Mouse (Mus musculus): ENCODE results near the gene Ankrd44. TPM values are rescaled to one million over a fixed set of nuclear protein-coding genes. Genes with fewer than 3 reads are reported as not detected.

The Ankrd44 gene
- total RNA-seq, 2 experiments from 2014 or later: 15.9 to 16.9 TPM

- DNase-seq: no peak
- intact Hi-C loops (cut with DNase I): no loop called here
Observed at GRCm38 (mm10) chr1:54734917-54735664, 191.1 kb downstream of the Ankrd44 start.

GRCm38 (mm10) chr1:54729316-54729715 lies 196.9 kb downstream of the Ankrd44 start:
- intact Hi-C loops (cut with DNase I): no loop called here
- DNase-seq: peak; percentile 35 to 39

GRCm38 (mm10) chr1:54726555-54726954 lies 199.6 kb downstream of the Ankrd44 start:
- intact Hi-C loops (cut with DNase I): no loop called here
- DNase-seq: no peak

- intact Hi-C loops (cut with DNase I): no loop called here
- DNase-seq: no peak
Observed at GRCm38 (mm10) chr1:54716921-54717320, 209.3 kb downstream of the Ankrd44 start.

- DNase-seq: peak in 1 of 2 experiments; percentile 22
- intact Hi-C loops (cut with DNase I): no loop called here
Observed at GRCm38 (mm10) chr1:54715061-54715760, 211.0 kb downstream of the Ankrd44 start.

- intact Hi-C loops (cut with DNase I): no loop called here
- no peak for DNase-seq
Observed at GRCm38 (mm10) chr1:54713231-54714173, 212.7 kb downstream of the Ankrd44 start.

GRCm38 (mm10) chr1:54711568-54711967 lies 214.6 kb downstream of the Ankrd44 start:
- intact Hi-C loops (cut with DNase I): no loop called here
- DNase-seq: no peak

GRCm38 (mm10) chr1:54710550-54710949 lies 215.6 kb downstream of the Ankrd44 start:
- DNase-seq: peak; percentile 17 to 26
- intact Hi-C loops (cut with DNase I): no loop called here

- intact Hi-C loops (cut with DNase I): no loop called here
- no peak for DNase-seq
Observed at GRCm38 (mm10) chr1:54707888-54708565, 218.2 kb downstream of the Ankrd44 start.

GRCm38 (mm10) chr1:54707036-54707887 lies 218.9 kb downstream of the Ankrd44 start:
- DNase-seq: no peak
- intact Hi-C loops (cut with DNase I): no loop called here

- no peak for DNase-seq
- intact Hi-C loops (cut with DNase I): no loop called here
Observed at GRCm38 (mm10) chr1:54706621-54707020, 219.6 kb downstream of the Ankrd44 start.

GRCm38 (mm10) chr1:54703466-54703865 lies 222.7 kb downstream of the Ankrd44 start:
- intact Hi-C loops (cut with DNase I): no loop called here
- DNase-seq: no peak

GRCm38 (mm10) chr1:54702918-54703317 lies 223.3 kb downstream of the Ankrd44 start:
- DNase-seq: no peak
- intact Hi-C loops (cut with DNase I): no loop called here

- intact Hi-C loops (cut with DNase I): no loop called here
- no peak for DNase-seq
Observed at GRCm38 (mm10) chr1:54695396-54695795, 230.8 kb downstream of the Ankrd44 start.

- intact Hi-C loops (cut with DNase I): no loop called here
Observed at GRCm38 (mm10) chr1:54691824-54692223, 234.4 kb downstream of the Ankrd44 start.

GRCm38 (mm10) chr1:54690291-54690965 lies 235.8 kb downstream of the Ankrd44 start:
- DNase-seq: no peak
- intact Hi-C loops (cut with DNase I): no loop called here

More at GRCm38 (mm10) chr1:54691824-54692223, 234.4 kb downstream of the Ankrd44 start:
- no peak for DNase-seq

GRCm38 (mm10) chr1:54688441-54688840 lies 237.7 kb downstream of the Ankrd44 start:
- intact Hi-C loops (cut with DNase I): no loop called here
- DNase-seq: no peak

GRCm38 (mm10) chr1:54684316-54684715 lies 241.9 kb downstream of the Ankrd44 start:
- peak; percentile 25 to 38 for DNase-seq
- intact Hi-C loops (cut with DNase I): loop anchor here (5.0 kb wide), 1 partner anchor 243 kb away; the partner anchor contains the start of gene Ankrd44

Measured in heart, postnatal 14 days (tissue).